Mouse (Mus musculus) mouse trophoblast stem cell (cell line): Measurements from ENCODE around the gene Tmem247.

ENCODE experiments used
- in situ Hi-C, 2 experiments: fragments of 300-500 bp; cut with MseI, MboI; formaldehyde crosslinking; loops; 2 replicates in 1 of 2; 3 replicates in 1 of 2; pipeline ENCODE4 v1.15.1; 2025

Gene Tmem247

GRCm38 (mm10) chr17:86917048-86917447, at the start of gene Tmem247:
Gene Tmem247, plus strand, starts transcription at chr17:86917348.
- in situ Hi-C loops = no loop called here

GRCm38 (mm10) chr17:86870586-86870985, 46.6 kb upstream of the Tmem247 start:
- in situ Hi-C loops = no loop called here

GRCm38 (mm10) chr17:86872643-86873042, 44.5 kb upstream of the Tmem247 start:
- in situ Hi-C loops = no loop called here

- in situ Hi-C loops = no loop called here
Measured at GRCm38 (mm10) chr17:86876940-86877339, 40.2 kb upstream of the Tmem247 start.

- in situ Hi-C loops = no loop called here
Measured at GRCm38 (mm10) chr17:86877747-86878146, 39.4 kb upstream of the Tmem247 start.

DNA sequence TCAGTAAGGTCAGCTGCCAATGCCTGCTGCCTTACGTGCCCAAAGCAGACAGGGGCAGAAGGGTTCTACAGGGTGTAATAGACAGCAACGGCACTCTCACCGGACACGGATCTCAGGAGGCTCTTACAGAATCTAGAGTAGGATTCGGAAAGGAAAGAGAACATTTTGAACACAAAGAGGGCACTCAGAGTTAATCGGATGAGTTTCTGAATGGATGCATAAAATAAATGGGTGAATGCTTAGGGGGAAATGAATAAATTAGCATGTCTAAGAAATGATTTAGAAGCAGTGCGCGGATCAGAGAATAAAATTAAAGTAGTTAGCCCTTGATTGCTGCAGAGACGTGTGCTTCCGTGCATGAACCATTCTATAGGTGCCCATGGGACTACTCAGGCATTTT, 37.1 kb upstream of the Tmem247 start:
- in situ Hi-C loops = no loop called here

GRCm38 (mm10) chr17:86880461-86881044, 36.6 kb upstream of the Tmem247 start:
- in situ Hi-C loops = no loop called here

DNA sequence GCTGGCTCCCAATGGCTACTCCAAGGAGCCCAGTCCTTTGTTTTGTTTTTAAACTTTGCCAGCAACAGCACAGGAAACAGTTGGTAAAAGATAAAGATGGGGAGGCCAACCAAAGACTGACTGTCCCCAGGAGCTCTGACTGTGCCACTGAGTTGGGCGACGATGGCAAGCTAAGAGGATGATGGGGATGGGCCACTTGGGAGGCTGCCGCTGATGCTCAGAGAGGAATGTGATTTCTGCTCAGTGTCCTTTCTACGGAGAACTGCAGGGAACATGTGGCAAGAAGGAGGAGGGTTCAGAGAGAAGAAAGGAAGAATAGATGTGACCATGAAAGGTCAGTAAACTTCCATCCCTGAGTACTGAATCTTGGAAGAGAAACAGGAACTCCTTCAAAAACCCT, 22.0 kb upstream of the Tmem247 start:
- in situ Hi-C loops = no loop called here

DNA sequence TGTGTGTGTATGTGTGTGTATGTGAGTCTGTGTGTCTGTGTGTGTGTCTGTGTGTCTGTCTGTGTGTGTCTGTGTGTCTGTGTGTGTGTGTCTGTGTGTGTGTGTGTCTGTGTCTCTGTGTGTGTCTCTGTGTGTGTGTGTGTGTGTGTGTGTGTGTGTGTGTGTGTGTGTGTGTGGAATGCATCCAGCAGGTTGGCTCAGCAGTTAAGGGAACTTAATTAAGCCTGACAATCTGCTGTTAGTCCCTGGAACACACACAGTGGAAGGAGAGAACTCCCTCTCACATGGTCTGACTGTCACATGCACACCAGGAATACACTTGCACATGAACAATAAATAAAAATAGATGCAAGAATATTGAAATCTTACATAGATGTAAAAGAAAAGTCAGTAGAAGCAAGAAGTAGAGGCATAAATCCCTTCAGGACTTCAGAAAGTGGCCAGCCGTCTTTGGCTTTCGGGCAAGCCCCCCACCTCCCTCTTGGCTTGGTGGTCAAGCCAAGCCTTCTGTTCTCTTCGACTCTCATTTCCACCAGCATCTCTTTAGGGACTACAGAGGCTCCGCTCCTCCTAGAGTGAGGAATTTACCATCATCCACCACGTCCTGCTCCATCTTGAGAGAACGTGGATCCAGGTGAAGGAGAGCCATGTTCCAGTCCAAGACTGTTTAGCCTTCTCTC, 19.5 kb upstream of the Tmem247 start:
- in situ Hi-C loops = no loop called here

- in situ Hi-C loops = loop anchor here (10.0 kb wide), 2 partner anchors 405 to 415 kb away; no protein-coding TSS in a partner anchor
Measured at GRCm38 (mm10) chr17:86899821-86900220, 17.3 kb upstream of the Tmem247 start.

DNA sequence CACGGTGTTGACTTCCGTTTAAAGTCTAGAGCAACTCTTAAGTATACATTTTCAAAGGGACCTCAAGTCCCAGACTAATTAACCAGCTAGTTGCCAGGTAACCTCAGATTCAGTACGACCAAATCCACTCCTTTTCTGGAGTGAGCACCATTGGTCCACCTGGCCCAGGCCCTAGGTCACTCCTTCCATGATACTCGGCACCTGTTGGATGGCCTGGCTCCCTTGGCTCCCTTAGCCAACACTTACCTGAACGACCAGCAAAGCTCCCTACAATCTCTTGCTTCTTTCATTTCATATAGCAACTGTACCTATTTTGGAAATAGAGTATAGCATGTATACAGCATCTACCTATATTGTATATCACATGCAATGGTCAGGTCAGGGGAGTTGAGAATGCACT, 16.6 kb upstream of the Tmem247 start:
- in situ Hi-C loops = loop anchor here (10.0 kb wide), 2 partner anchors 406 to 416 kb away; no protein-coding TSS in a partner anchor

- in situ Hi-C loops = loop anchor here (10.0 kb wide), 2 partner anchors 408 to 418 kb away; no protein-coding TSS in a partner anchor
Measured at GRCm38 (mm10) chr17:86902399-86903067, 14.6 kb upstream of the Tmem247 start.

- in situ Hi-C loops = loop anchor here (10.0 kb wide), 2 partner anchors 409 to 419 kb away; no protein-coding TSS in a partner anchor
Measured at GRCm38 (mm10) chr17:86903596-86903995, 13.6 kb upstream of the Tmem247 start.

DNA sequence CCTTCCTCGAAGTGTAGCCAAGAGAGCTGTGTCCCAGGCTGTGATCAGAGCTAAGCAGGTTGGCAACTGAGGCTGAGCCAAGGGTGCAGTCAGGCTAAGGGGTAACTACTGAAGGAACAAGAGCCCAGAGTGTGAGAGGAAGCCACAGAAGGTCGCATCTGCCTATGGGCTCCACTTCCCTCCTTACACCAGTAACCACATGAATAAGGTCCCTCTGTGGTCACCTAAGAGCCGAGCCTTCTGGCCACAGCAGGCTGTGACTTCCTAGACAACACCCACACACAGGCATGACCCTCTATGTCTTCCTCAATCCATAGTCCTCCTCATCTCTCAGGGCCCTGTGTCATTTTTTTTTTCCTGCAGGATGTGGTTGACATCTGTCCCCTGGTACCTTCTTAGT, 12.9 kb upstream of the Tmem247 start:
- in situ Hi-C loops = loop anchor here (10.0 kb wide), 2 partner anchors 409 to 419 kb away; no protein-coding TSS in a partner anchor

- in situ Hi-C loops = loop anchor here (10.0 kb wide), 2 partner anchors 411 to 421 kb away; no protein-coding TSS in a partner anchor
Measured at GRCm38 (mm10) chr17:86905297-86906135, 11.6 kb upstream of the Tmem247 start.

- in situ Hi-C loops = loop anchor here (10.0 kb wide), 2 partner anchors 411 to 421 kb away; no protein-coding TSS in a partner anchor
Measured at GRCm38 (mm10) chr17:86906136-86906461, 11.0 kb upstream of the Tmem247 start.

DNA sequence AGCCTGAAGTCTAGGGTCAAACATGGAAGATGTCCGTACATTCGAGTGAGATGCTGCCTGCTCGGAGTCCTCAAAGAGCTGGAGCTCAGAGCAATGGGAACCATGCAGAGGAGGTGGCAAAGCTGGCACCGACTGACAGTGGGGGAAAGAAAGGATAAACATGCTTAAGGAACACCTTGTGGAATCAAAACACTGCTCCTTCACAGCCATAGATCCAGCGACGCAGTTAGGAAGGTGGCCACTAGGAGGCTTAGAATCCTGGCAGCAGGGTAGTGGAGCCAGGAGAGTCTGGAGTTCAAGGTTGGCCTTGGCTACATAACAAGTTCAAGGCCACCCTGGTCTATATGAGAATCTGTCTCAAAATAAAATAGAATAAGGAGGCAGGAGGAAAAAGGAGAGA, 10.5 kb upstream of the Tmem247 start:
- in situ Hi-C loops = loop anchor here (10.0 kb wide), 2 partner anchors 412 to 422 kb away; no protein-coding TSS in a partner anchor

- in situ Hi-C loops = loop anchor here (10.0 kb wide), 2 partner anchors 412 to 422 kb away; no protein-coding TSS in a partner anchor
Measured at GRCm38 (mm10) chr17:86907092-86907491, 10.1 kb upstream of the Tmem247 start.

DNA sequence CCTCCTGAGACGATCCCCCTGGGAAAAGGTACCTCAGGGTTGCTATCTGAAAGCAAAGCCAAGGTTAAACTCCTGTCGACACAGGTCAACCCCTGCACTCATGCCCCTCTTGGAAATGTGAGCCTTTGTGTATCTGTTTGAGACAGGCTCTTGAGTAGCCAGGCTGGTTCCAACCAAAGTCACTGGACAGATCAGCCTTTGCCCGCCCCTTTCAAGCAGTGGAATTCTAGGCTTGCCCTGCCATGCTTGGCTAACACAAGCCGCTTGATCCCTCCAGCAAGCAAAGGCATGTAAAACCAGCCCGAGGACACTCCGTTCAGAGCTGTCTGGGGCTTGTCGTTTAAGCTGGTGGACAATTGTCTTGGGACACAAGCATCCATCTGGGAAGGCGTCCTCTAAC, 8.8 kb upstream of the Tmem247 start:
- in situ Hi-C loops = loop anchor here (10.0 kb wide), 2 partner anchors 414 to 424 kb away; no protein-coding TSS in a partner anchor

- in situ Hi-C loops = loop anchor here (10.0 kb wide), 2 partner anchors 415 to 425 kb away; no protein-coding TSS in a partner anchor
Measured at GRCm38 (mm10) chr17:86909733-86910495, 7.2 kb upstream of the Tmem247 start.
